Mouse (Mus musculus) ES-E14 (cell line): ENCODE data around the gene Krt42.

ENCODE experiments used
- CHD2 ChIP-seq: IDR thresholded peaks from 2 replicates; pipeline ENCODE4 v1.6.1; 2014; ENCODE audit warnings: mild to moderate bottlenecking, low read depth, low read length, inconsistent platforms
- HCFC1 ChIP-seq: IDR thresholded peaks from 2 replicates; pipeline ENCODE4 v1.6.1; 2012; ENCODE audit warnings: low read length, inconsistent platforms, borderline replicate concordance; ENCODE audit not compliant: insufficient read depth

DNA sequence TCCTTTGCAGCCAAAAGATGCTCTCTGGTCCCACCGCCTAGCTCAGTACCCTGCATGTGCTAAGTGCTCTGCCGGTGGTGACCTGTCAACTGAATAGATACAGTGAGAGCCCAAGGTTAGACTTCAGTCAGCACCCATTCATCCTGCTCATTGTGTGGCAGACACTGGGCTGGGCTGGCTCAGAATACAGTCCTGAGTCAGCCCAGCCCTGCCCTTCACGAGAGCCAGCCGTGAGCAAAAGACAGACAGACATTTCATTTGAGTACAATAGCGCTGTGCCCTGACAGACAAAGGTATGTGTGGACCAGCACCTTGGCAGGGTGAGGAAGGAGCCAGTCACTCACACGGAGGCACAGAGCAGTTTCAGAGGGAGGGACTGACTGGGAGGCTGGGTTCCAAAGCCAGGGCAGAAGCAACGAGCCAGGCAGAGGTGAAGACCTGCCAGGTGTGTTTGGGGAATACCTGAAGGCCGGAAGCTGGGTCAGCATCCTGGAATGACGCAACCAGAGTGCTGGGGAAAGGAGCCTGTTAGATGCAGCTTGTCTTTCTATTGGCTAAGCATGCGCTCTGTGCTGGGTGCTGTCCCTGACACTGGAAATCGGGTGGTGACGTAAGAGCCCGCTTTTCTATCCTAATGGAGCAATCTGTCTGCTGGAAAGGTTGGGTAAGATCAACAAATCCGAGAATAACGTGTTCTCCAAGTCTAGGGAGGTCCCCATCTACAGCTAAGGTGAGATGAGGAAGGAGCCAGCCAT, 8.2 kb upstream of the Krt42 start:
- no peak for TF ChIP-seq HCFC1
- TF ChIP-seq CHD2: no peak
